Mouse (Mus musculus) lung, postnatal 0 days (tissue): ENCODE measurements around the gene Krt10.

Experiments
- CTCF ChIP-seq: IDR thresholded peaks from 2 replicates; pipeline ENCODE4 v1.5.1; 2016; ENCODE audit warnings: antibody characterized with exemption, mild to moderate bottlenecking
- EP300 ChIP-seq: IDR thresholded peaks from 2 replicates; pipeline ENCODE4 v1.6.1; 2016; ENCODE audit warnings: antibody characterized with exemption, mild to moderate bottlenecking, control low read depth

- TF ChIP-seq EP300 (no peak), CTCF (peak; percentile 24; the same call in 1 of the 2 replicates)
Observed at GRCm38 (mm10) chr11:99430670-99431069, 41.5 kb upstream of the Krt10 start.
